Mouse (Mus musculus): ENCODE measurements around the gene Iqce. TPM values are rescaled to one million over a fixed set of nuclear protein-coding genes. Genes with fewer than 3 reads are reported as not detected.

Gene Iqce
- 48.3 TPM for polyA plus RNA-seq (2017; shearing (Covaris generic))

DNA sequence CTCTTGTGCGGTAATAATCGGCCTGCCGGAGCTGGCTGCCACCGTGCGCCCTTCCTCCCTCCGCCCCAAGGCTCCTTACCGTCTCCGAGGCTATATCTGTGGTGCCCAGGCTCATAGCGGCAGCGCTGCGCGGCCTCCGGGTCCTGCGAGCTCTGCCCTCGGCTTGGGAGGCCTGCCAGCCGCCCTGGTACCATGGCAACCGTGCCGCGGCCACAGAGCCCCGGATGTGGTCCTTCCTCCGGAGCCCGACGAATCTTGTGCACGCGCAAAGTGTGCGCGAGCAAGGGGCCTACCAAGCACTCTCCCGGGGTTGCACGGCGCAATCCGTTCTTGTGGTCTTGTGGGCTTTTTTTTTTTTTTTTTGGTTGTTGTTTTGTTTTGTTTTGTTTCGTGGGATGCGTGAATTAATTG lies at the start of gene Iqce:
Gene Iqce, minus strand, starts transcription at position 276 of the 411 bp plus-strand sequence.

DNA sequence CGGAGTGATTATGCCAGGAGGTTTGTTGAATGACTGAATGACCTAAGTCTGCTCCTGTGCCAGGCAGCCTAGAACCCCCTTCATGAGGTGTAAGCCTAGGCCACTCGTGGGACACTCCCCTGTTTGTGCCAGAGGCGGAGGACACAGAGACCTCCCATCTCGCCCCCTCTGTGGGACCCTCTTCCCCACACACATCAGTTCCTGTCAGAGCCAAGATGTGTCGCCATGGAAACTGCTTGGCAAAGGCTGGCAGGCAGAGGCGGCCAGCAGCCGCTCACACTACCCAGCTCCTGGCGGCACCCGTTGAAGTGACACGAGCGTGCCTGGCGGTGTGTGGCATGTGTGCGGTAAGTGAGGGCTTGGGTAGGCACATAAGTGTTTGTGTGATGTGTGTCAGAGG lies 21.6 kb upstream of the Iqce start, which contains the start of gene Amz1:
Gene Amz1, plus strand, starts transcription at position 306 of the 400 bp plus-strand sequence.

DNA sequence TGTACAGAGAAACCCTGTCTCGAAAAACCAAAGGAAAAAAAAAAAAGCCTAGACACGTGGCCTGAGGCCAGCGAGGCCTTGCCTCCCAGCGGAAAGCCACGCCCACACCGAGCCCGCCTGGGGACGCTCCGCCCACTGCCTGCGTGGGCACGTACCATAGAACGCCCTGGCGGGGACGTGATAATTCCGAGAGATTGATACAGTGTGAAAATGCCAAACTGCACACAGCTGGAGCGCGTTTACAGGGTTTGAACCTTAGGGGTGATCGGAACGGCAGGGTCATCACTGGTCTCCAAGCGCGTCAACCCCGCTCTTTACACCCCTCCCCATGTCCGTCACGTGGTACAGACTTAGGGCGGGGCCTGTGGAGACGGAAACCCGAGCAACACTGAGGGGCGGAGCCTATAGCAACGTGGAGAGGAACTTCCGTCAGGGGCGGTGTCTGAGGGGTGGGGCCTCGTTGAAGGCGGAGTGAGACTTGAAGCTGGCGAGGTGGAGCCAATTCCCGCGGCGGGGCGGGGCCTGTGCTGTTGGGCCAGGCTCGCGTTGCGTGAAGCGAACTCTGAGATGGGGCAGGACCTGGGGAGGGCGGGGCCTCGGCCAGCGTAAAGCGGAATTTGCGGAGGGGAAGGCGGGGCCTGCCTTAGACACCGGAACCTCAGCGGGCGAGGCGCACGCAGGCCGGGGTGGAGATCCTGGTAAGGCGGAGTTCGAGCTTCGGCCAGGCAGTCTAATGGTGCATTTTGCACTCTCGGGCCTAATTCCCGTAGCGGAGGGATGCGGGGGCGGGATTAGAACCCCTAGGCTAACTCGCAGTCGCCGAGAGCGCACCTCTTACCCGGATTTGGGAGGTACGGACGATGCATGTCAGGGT lies 2.4 kb upstream of the Iqce start, which contains the start of gene Brat1:
Gene Brat1, plus strand, starts transcription at position 634 of the 874 bp plus-strand sequence.

DNA sequence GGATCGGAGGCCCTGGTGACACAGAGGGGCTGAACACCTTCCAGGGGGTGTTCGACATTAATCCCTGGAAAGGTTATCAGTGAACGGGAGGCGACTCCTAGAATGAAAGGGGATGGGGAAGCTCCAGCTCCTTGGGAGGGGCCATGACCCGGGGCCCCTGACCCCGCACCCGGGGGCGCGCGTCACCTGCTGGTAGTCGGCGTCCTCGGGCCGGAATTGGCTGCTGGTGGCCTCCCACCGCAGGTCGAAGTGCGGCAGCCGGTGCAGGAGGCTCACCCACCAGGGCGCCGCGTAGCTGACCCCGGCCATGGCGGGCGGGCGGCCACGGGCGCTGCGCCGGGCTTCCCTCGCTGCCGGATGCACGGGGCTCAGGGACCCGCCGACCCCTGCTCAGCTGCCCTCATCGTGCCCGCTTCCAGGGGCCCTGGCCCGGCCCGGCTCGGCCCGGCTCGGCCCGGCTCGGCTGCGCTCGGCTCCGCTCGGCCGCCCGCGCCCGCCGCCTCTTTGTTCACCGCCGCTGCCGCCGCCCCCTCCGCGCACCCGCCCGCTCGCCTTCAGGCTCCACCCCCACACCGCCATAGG lies 53.6 kb downstream of the Iqce start, which contains the start of gene Ttyh3:
Gene Ttyh3, minus strand, starts transcription at position 513 of the 582 bp plus-strand sequence.

Other genes starting within 250 kb of the Iqce start
- gene Chst12, start 196.8 kb downstream of the Iqce start, polyA plus RNA-seq (2017; shearing (Covaris generic)), result 37.5 TPM
- 2.5 TPM for gene Grifin, start 137.3 kb downstream of the Iqce start, polyA plus RNA-seq (2017; shearing (Covaris generic))
- 94.1 TPM for gene Lfng, start 95.1 kb downstream of the Iqce start, polyA plus RNA-seq (2017; shearing (Covaris generic))
- 4.4 TPM for gene Ttyh3, start 53.3 kb downstream of the Iqce start, polyA plus RNA-seq (2017; shearing (Covaris generic))
- 36.9 TPM for gene Brat1, start 2.6 kb upstream of the Iqce start, polyA plus RNA-seq (2017; shearing (Covaris generic))
- 0.61 TPM for gene Amz1, start 21.7 kb upstream of the Iqce start, polyA plus RNA-seq (2017; shearing (Covaris generic))
- gene Gna12, start 128.1 kb upstream of the Iqce start, polyA plus RNA-seq (2017; shearing (Covaris generic)), result 3.4 TPM

Data from activated CD4-positive, CD25-positive, alpha-beta regulatory T cell, adult 9 weeks (primary cell).